Mouse (Mus musculus) midbrain, postnatal 0 days (tissue): ENCODE measurements around the gene Csnk2a2. TPM values are rescaled to one million over a fixed set of nuclear protein-coding genes. Genes with fewer than 3 reads are reported as not detected.

Experiments
- ATAC-seq: fragments of 200-750 bp; cut with Nextera tagmentation; 2 replicates; pipeline ENCODE4 v1.8.0; 2017; ENCODE audit warnings: moderate number of reproducible peaks, mild to moderate bottlenecking, moderate TSS enrichment, moderate library complexity; ENCODE audit not compliant: low FRiP score
- DNase-seq: peaks from one replicate; pipeline ENCODE4 v3.0.0-alpha.2; 2015; ENCODE audit warnings: low spot score
- H3K27ac ChIP-seq: fragments of 300-500 bp; sonication (generic); 2 replicates; pipeline ENCODE4 v1.5.1; 2014; ENCODE audit warnings: low read depth, mild to moderate bottlenecking, low read length, mixed read lengths
- H3K27me3 ChIP-seq: fragments of 300-500 bp; sonication (generic); 2 replicates; pipeline ENCODE4 v1.6.1; 2014; ENCODE audit warnings: low read length, control low read depth, mixed read lengths; ENCODE audit not compliant: insufficient read depth
- H3K36me3 ChIP-seq: fragments of 300-500 bp; sonication (generic); 2 replicates; pipeline ENCODE4 v1.6.1; 2014; ENCODE audit warnings: low read length, control low read depth, mixed read lengths; ENCODE audit not compliant: insufficient read depth
- H3K4me1 ChIP-seq: fragments of 300-500 bp; sonication (generic); 2 replicates; pipeline ENCODE4 v1.6.1; 2014; ENCODE audit warnings: mild to moderate bottlenecking, control low read depth, antibody characterized with exemption, low read length, mixed read lengths; ENCODE audit not compliant: insufficient read depth
- H3K4me2 ChIP-seq: fragments of 300-500 bp; sonication (generic); 2 replicates; pipeline ENCODE4 v1.6.1; 2014; ENCODE audit warnings: low read depth, mild to moderate bottlenecking, low read length, mixed read lengths; ENCODE audit not compliant: poor library complexity, severe bottlenecking
- H3K4me3 ChIP-seq: fragments of 300-500 bp; sonication (generic); 2 replicates; pipeline ENCODE4 v1.5.1; 2014; ENCODE audit warnings: low read depth, mild to moderate bottlenecking, low read length, moderate library complexity
- H3K9ac ChIP-seq: fragments of 300-500 bp; sonication (generic); replicated peaks from 2 replicates; pipeline ENCODE4 v1.6.1; 2014; ENCODE audit warnings: mild to moderate bottlenecking, low read length, moderate library complexity, mixed read lengths; ENCODE audit not compliant: poor library complexity, severe bottlenecking
- H3K9me3 ChIP-seq: fragments of 300-500 bp; sonication (generic); 2 replicates; pipeline ENCODE4 v1.6.1; 2016; ENCODE audit warnings: low read length, control low read depth
- CTCF ChIP-seq: IDR thresholded peaks from 2 replicates; pipeline ENCODE4 v1.5.1; 2016; ENCODE audit warnings: antibody characterized with exemption, mild to moderate bottlenecking
- WGBS: fragments of 180-500 bp; shearing (Covaris S2); extraction: QIAGEN DNeasy Blood & Tissue Kit; methylation state at CpG from one replicate; pipeline ENCODE4 v1.1.7; 2014; 5-methylcytosine and 5-hydroxymethylcytosine counted together
- polyA plus RNA-seq: library from polyadenylated mRNA; unstranded; fragments of >200 nt; fragmentation: Nextera tagmentation; extraction: Ambion mirVana; gene quantifications from 2 replicates; pipeline ENCODE4 v1.2.1, GENCODE M21; 2015
- total RNA-seq: library from RNA; depleted of rRNA; stranded (reverse); fragments of >200 nt; gene quantifications from 2 replicates; pipeline ENCODE4 v1.2.3, GENCODE M21; 2014

Gene Csnk2a2
- total and polyA plus RNA-seq, 2 experiments from 2014 or later = 8.1 to 19.8 TPM

DNA sequence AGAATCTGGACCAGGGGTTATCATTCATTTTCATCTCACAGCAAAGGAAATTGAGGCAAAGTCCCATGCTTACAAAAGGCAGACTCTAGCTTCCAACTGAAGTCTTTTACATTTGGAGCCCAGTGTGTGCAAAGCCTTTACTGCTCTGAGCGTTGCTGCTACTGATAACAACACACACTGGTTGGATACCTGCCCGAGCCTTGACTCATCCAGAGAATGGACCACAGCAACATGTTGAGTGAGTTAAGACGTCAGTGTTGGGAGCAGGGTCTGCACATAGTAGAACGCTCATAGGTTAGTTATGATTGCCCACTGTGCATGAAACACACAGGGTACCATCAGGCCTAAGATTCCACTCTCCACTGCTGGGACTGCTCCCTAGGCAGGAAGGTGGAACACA is 34.2 kb upstream of the Csnk2a2 start:
- no peak for TF ChIP-seq CTCF
- Histone ChIP-seq H3K4me3 (no peak overlapping the region), H3K27me3 (no peaks in the 10 kb centered on the region), H3K27ac (no peak overlapping the region), H3K9ac (no peak overlapping the region), H3K36me3 (no peaks in the 10 kb centered on the region), H3K4me2 (no peak overlapping the region), H3K4me1 (no peaks in the 10 kb centered on the region), H3K9me3 (no peaks in the 10 kb centered on the region)
- ATAC-seq = no peak
- no peak for DNase-seq
- 89% methylated on average over 4 of the region's 4 CpGs for WGBS

- no peak for ATAC-seq
- Histone ChIP-seq H3K4me2 (no peak overlapping the region), H3K9me3 (no peaks in the 10 kb centered on the region), H3K4me3 (no peak overlapping the region), H3K4me1 (no peaks in the 10 kb centered on the region), H3K36me3 (no peaks in the 10 kb centered on the region), H3K9ac (no peak overlapping the region), H3K27ac (no peak overlapping the region), H3K27me3 (no peaks in the 10 kb centered on the region)
- DNase-seq = no peak
- 97% methylated on average over 6 of the region's 6 CpGs for WGBS
- TF ChIP-seq CTCF = no peak
These were observed 27.1 kb upstream of the Csnk2a2 start for GRCm38 (mm10) chr8:95516928-95517327.

DNA sequence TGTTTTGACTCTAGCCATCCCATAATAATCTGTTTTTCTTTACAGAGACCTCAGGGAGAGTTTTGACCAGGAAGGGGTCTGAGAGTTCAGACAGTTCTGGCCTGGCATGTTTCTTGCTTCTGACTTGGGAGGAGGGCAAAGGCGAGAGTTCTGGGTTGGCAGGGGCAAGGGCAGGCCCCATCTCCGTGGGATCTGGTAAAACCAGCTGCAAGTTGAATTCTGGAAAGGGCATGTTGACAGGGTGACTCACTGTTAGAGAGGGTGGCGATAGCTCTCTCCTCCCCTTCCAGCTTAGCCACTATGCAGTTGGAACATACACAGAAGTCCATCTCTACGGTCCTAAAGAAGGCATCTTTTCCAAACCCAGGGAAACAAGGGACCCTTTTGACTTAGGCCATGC is 23.4 kb upstream of the Csnk2a2 start:
- H3K4me2 ChIP-seq = no peak overlapping the region
- H3K27me3 ChIP-seq = no peaks in the 10 kb centered on the region
- DNase-seq (no peak), ATAC-seq (no peak)
- no peak overlapping the region for H3K9ac ChIP-seq
- no peak overlapping the region for H3K27ac ChIP-seq
- 79% methylated on average over 4 of the region's 4 CpGs for WGBS
- no peaks in the 10 kb centered on the region for H3K36me3 ChIP-seq
- no peak overlapping the region for H3K4me3 ChIP-seq
- no peak for TF ChIP-seq CTCF
- H3K4me1 ChIP-seq = no peaks in the 10 kb centered on the region
- no peaks in the 10 kb centered on the region for H3K9me3 ChIP-seq

- Histone ChIP-seq H3K4me2 (no peak overlapping the region), H3K27me3 (no peaks in the 10 kb centered on the region), H3K4me3 (no peak overlapping the region), H3K27ac (no peak overlapping the region), H3K4me1 (no peaks in the 10 kb centered on the region), H3K9me3 (no peaks in the 10 kb centered on the region), H3K9ac (no peak overlapping the region), H3K36me3 (no peaks in the 10 kb centered on the region)
- no peak for TF ChIP-seq CTCF
- ATAC-seq (no peak), DNase-seq (no peak)
- WGBS = 55% methylated on average over 4 of the region's 4 CpGs
These were observed 22.4 kb upstream of the Csnk2a2 start for GRCm38 (mm10) chr8:95512257-95512656.

GRCm38 (mm10) chr8:95506245-95506644 is 16.4 kb upstream of the Csnk2a2 start:
- WGBS = 70% methylated on average over 5 of the region's 5 CpGs
- DNase-seq = no peak
- Histone ChIP-seq H3K4me3 (no peak overlapping the region), H3K4me2 (no peak overlapping the region), H3K4me1 (no peaks in the 10 kb centered on the region), H3K9ac (no peak overlapping the region), H3K27me3 (no peaks in the 10 kb centered on the region), H3K36me3 (no peaks in the 10 kb centered on the region), H3K27ac (no peak overlapping the region), H3K9me3 (no peaks in the 10 kb centered on the region)
- no peak for ATAC-seq
- TF ChIP-seq CTCF = peak; percentile 29; the same call in 1 of the 2 replicates

DNA sequence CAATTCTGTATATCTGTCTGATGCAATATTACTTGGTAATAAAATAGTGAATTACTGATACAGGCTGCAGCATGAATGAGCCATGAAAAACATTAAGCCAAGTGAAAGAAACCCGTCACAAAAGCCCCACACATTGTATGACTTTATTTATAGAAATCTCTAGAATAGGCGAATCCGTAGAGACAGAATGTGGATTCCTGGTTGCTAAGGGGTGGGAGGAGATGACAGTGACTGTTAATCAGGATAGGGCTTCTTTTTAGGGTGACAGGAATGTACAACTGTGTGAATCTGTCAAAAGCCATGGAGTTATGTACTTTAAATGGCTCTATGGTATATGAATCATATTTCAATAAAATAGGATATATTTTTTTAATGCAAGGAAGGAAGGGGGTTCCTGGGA is 15.8 kb upstream of the Csnk2a2 start:
- Histone ChIP-seq H3K4me1 (no peaks in the 10 kb centered on the region), H3K27ac (no peak overlapping the region), H3K9ac (no peak overlapping the region), H3K27me3 (no peaks in the 10 kb centered on the region), H3K9me3 (no peaks in the 10 kb centered on the region), H3K4me3 (no peak overlapping the region), H3K36me3 (no peaks in the 10 kb centered on the region), H3K4me2 (no peak overlapping the region)
- TF ChIP-seq CTCF = no peak
- no peak for DNase-seq
- 60% methylated on average over 3 of the region's 3 CpGs for WGBS
- no peak for ATAC-seq
